Mouse (Mus musculus) adrenal gland, postnatal 4 days (tissue): ENCODE measurements around the gene Amdhd2. TPM values are rescaled to one million over a fixed set of nuclear protein-coding genes. Genes with fewer than 3 reads are reported as not detected.

Experiments
- DNase-seq, 2 experiments: peaks; one replicate each; pipeline ENCODE4 v3.0.0; 2021 to 2022; ENCODE audit warnings: low spot score in 2 of 2, mixed read lengths in 2 of 2
- total RNA-seq, 2 experiments: library from RNA; stranded (reverse); gene quantifications; 2 replicates each; pipeline ENCODE4 v1.2.3; 2021

The Amdhd2 gene
- total RNA-seq, 2 experiments from 2014 or later: 44.9 to 46.8 TPM

GRCm38 (mm10) chr17:24113031-24113430 is 50.5 kb downstream of the Amdhd2 start:
- no peak for DNase-seq

- DNase-seq: no peak
These were observed 52.3 kb downstream of the Amdhd2 start for GRCm38 (mm10) chr17:24111256-24111655.

GRCm38 (mm10) chr17:24108896-24109295 is 54.7 kb downstream of the Amdhd2 start:
- no peak for DNase-seq

Other genes with a start within 250 kb of the Amdhd2 start
- not detected for gene Dcpp3, start 246.3 kb downstream of the Amdhd2 start, total RNA-seq
- not detected for gene Sbp, start 222.1 kb downstream of the Amdhd2 start, total RNA-seq
- not detected for gene Sbpl, start 208.5 kb downstream of the Amdhd2 start, total RNA-seq
- gene Prss30, start 183.2 kb downstream of the Amdhd2 start, total RNA-seq: not detected
- not detected for gene Prss22, start 165.7 kb downstream of the Amdhd2 start, total RNA-seq
- gene Prss27, start 125.6 kb downstream of the Amdhd2 start, total RNA-seq: not detected
- 10 to 100 TPM; 34.4 to 34.5 TPM for gene Kctd5, start 90.3 kb downstream of the Amdhd2 start, total RNA-seq
- gene Pdpk1, start 12.8 kb downstream of the Amdhd2 start, total RNA-seq: 10 to 100 TPM; 51.0 to 51.8 TPM
- 100 to 1,000 TPM; 344 to 347 TPM for gene Atp6v0c, start 5.9 kb upstream of the Amdhd2 start, total RNA-seq
- gene Tbc1d24, start 41.8 kb upstream of the Amdhd2 start, total RNA-seq: 10 to 100 TPM; 13.7 to 15.9 TPM
- 1 to 10 TPM; 7.6 to 8.2 TPM for gene Ntn3, start 45.8 kb upstream of the Amdhd2 start, total RNA-seq
- 10 to 100 TPM; 13.8 to 17.6 TPM for gene Tedc2, start 57.1 kb upstream of the Amdhd2 start, total RNA-seq
- gene Ccnf, start 87.7 kb upstream of the Amdhd2 start, total RNA-seq: 10 to 100 TPM; 23.3 to 25.5 TPM
- under 1 TPM in 1 of 2 experiments, not detected in 1; 0.11 TPM for gene Abca17, start 187.3 kb upstream of the Amdhd2 start, total RNA-seq
- 10 to 100 TPM; 27.2 to 38.5 TPM for gene Abca3, start 188.2 kb upstream of the Amdhd2 start, total RNA-seq